In the genomic region with DNA sequence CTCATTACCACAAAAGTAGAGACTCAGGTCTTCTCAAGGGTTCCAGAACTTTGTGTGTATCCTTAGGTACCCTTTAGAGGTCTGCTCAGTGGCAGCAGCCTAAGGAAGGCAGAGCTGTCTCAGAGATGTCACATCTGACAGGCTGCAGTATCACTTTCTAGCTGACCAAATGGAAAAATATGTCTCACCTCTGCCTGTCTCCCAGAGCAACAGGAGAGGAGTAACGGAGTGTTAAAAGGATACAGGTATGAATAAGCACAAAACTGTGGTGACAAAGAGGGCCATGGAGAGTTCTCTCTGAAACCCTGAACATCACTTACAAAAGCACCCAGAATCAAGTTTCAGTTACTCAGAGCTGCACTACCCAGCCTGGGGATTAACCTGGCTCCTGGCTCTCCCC, we compare ENCODE assay signal across 18 mouse cellular contexts. TPM values are rescaled to one million over a fixed set of nuclear protein-coding genes. Genes with fewer than 3 reads are reported as not detected.
"Had no signal": no experiment of that assay in that cellular context is flagged by ENCODE, and none has a peak within 500 bp of the region (broad histone marks: within the 10 kb centered on the region; RNA-seq: fewer than 3 reads in every experiment).

No protein-coding gene starts in this region.

- H3K27me3 ChIP-seq: stomach, embryonic 15.5 days had no signal

- H3K36me3 ChIP-seq: neural tube, embryonic 13.5 days; neural tube, embryonic 15.5 days; stomach, embryonic 15.5 days had no signal

- H3K27ac ChIP-seq: neural tube, embryonic 13.5 days; neural tube, embryonic 15.5 days; stomach, embryonic 15.5 days; stomach, postnatal 0 days had no signal

- H3K9me3 ChIP-seq: neural tube, embryonic 13.5 days; neural tube, embryonic 15.5 days; stomach, embryonic 15.5 days had no signal

- DNase-seq: retina, postnatal 1 day; right cerebral cortex, adult 18-20 months; right cerebral cortex, postnatal 14 days; right cerebral cortex, postnatal 25 days; right cerebral cortex, postnatal 4 days; spleen, adult 18-20 months; thymus, adult 18-20 months; thymus, adult 2 months; thymus, postnatal 14 days; thymus, postnatal 25 days; thymus, postnatal 36 days; thymus, postnatal 4 days had no signal

- H3K4me1 ChIP-seq: stomach, embryonic 15.5 days had no signal

- H3K4me3 ChIP-seq: neural tube, embryonic 13.5 days; neural tube, embryonic 15.5 days; stomach, embryonic 15.5 days had no signal

- H3K9ac ChIP-seq: neural tube, embryonic 13.5 days; neural tube, embryonic 15.5 days; stomach, embryonic 15.5 days had no signal

- H3K4me2 ChIP-seq: neural tube, embryonic 13.5 days; neural tube, embryonic 15.5 days; stomach, embryonic 15.5 days had no signal

RNA-seq across cellular contexts. Expression of a gene that starts 32.7 kb away (rescaled TPM):
- total RNA-seq: neutrophil, adult 5-6 weeks had no signal
- polyA plus RNA-seq: testis, adult 2 months had no signal
